Mouse (Mus musculus) stomach, embryonic 15.5 days (tissue): ENCODE measurements around the gene Hoxa10. TPM values are rescaled to one million over a fixed set of nuclear protein-coding genes. Genes with fewer than 3 reads are reported as not detected.

ENCODE experiments used
- ATAC-seq: fragments of 200-750 bp; cut with Nextera tagmentation; 2 replicates; pipeline ENCODE4 v1.8.0; 2017; ENCODE audit warnings: low read depth, moderate number of reproducible peaks, moderate TSS enrichment; ENCODE audit not compliant: insufficient read depth, low FRiP score
- H3K27ac ChIP-seq: fragments of 300-500 bp; sonication (generic); 2 replicates; pipeline ENCODE4 v1.5.1; 2015; ENCODE audit warnings: mild to moderate bottlenecking, inconsistent platforms
- H3K27me3 ChIP-seq: fragments of 300-500 bp; sonication (generic); replicated peaks from 2 replicates; pipeline ENCODE4 v1.6.1; 2015; ENCODE audit warnings: inconsistent platforms
- H3K36me3 ChIP-seq: fragments of 300-500 bp; sonication (generic); 2 replicates; pipeline ENCODE4 v1.6.1; 2015; ENCODE audit warnings: inconsistent platforms
- H3K4me1 ChIP-seq: fragments of 300-500 bp; sonication (generic); 2 replicates; pipeline ENCODE4 v1.6.1; 2015; ENCODE audit warnings: inconsistent platforms
- H3K4me2 ChIP-seq: fragments of 300-500 bp; sonication (generic); 2 replicates; pipeline ENCODE4 v1.6.1; 2015; ENCODE audit warnings: mild to moderate bottlenecking, inconsistent platforms
- H3K4me3 ChIP-seq: fragments of 300-500 bp; sonication (generic); replicated peaks from 2 replicates; pipeline ENCODE4 v1.5.1; 2015; ENCODE audit warnings: inconsistent platforms
- H3K9ac ChIP-seq: fragments of 300-500 bp; sonication (generic); 2 replicates; pipeline ENCODE4 v1.6.1; 2015; ENCODE audit warnings: inconsistent platforms
- H3K9me3 ChIP-seq: fragments of 300-500 bp; sonication (generic); 2 replicates; pipeline ENCODE4 v1.6.1; 2016; ENCODE audit warnings: inconsistent platforms
- WGBS: fragments of 180-500 bp; shearing (Covaris S2); methylation state at CpG from one replicate; pipeline ENCODE4 v1.1.7; 2015; 5-methylcytosine and 5-hydroxymethylcytosine counted together
- polyA plus RNA-seq: library from polyadenylated mRNA; unstranded; fragments of >200 nt; fragmentation: Nextera tagmentation; extraction: Ambion mirVana; gene quantifications from 2 replicates; pipeline ENCODE4 v1.2.1, GENCODE M21; 2015

The Hoxa10 gene
- polyA plus RNA-seq, 1 experiment from 2014 or later = 2.7 TPM

- no peak overlapping the region for H3K4me3 ChIP-seq
- H3K27me3 ChIP-seq = peaks cover 93% of the 10 kb centered on the region
- no peak overlapping the region for H3K4me2 ChIP-seq
- no peak overlapping the region for H3K27ac ChIP-seq
- H3K9me3 ChIP-seq = no peaks in the 10 kb centered on the region
- no peaks in the 10 kb centered on the region for H3K4me1 ChIP-seq
- ATAC-seq = no peak
- H3K9ac ChIP-seq = no peak overlapping the region
- no peaks in the 10 kb centered on the region for H3K36me3 ChIP-seq
- 2% methylated on average over 3 of the region's 3 CpGs for WGBS
These were observed 28.1 kb upstream of the Hoxa10 start for GRCm38 (mm10) chr6:52268756-52269155.

GRCm38 (mm10) chr6:52268341-52268740 is 27.7 kb upstream of the Hoxa10 start:
- Histone ChIP-seq H3K27ac (no peak overlapping the region), H3K27me3 (peaks cover 93% of the 10 kb centered on the region), H3K4me3 (no peak overlapping the region), H3K9me3 (no peaks in the 10 kb centered on the region), H3K9ac (no peak overlapping the region), H3K4me1 (no peaks in the 10 kb centered on the region), H3K36me3 (no peaks in the 10 kb centered on the region), H3K4me2 (no peak overlapping the region)
- no peak for ATAC-seq
- 10% methylated on average over 7 of the region's 7 CpGs for WGBS

- WGBS = 5% methylated on average over 3 of the region's 3 CpGs
- H3K27me3 ChIP-seq = peaks cover 92% of the 10 kb centered on the region
- no peak overlapping the region for H3K9ac ChIP-seq
- no peaks in the 10 kb centered on the region for H3K4me1 ChIP-seq
- H3K27ac ChIP-seq = no peak overlapping the region
- no peaks in the 10 kb centered on the region for H3K36me3 ChIP-seq
- H3K4me2 ChIP-seq = no peak overlapping the region
- no peak overlapping the region for H3K4me3 ChIP-seq
- no peaks in the 10 kb centered on the region for H3K9me3 ChIP-seq
- no peak for ATAC-seq
These were observed 27.0 kb upstream of the Hoxa10 start for GRCm38 (mm10) chr6:52267691-52268090.

GRCm38 (mm10) chr6:52267221-52267620 is 26.6 kb upstream of the Hoxa10 start:
- H3K9me3 ChIP-seq = no peaks in the 10 kb centered on the region
- peaks cover 92% of the 10 kb centered on the region for H3K27me3 ChIP-seq
- no peak overlapping the region for H3K4me3 ChIP-seq
- no peaks in the 10 kb centered on the region for H3K4me1 ChIP-seq
- no peak for ATAC-seq
- H3K4me2 ChIP-seq = no peak overlapping the region
- no peak overlapping the region for H3K27ac ChIP-seq
- 18% methylated on average over 5 of the region's 5 CpGs for WGBS
- no peak overlapping the region for H3K9ac ChIP-seq
- H3K36me3 ChIP-seq = no peaks in the 10 kb centered on the region

- Histone ChIP-seq H3K9me3 (no peaks in the 10 kb centered on the region), H3K4me1 (no peaks in the 10 kb centered on the region), H3K27me3 (peaks cover 95% of the 10 kb centered on the region), H3K9ac (no peak overlapping the region), H3K36me3 (no peaks in the 10 kb centered on the region), H3K4me3 (no peak overlapping the region), H3K4me2 (no peak overlapping the region), H3K27ac (no peak overlapping the region)
- ATAC-seq = no peak
- under 1% methylated on average over 9 of the region's 9 CpGs for WGBS
These were observed 26.0 kb upstream of the Hoxa10 start for GRCm38 (mm10) chr6:52266666-52266985.

- H3K27ac ChIP-seq = no peak overlapping the region
- ATAC-seq = no peak
- no peaks in the 10 kb centered on the region for H3K9me3 ChIP-seq
- WGBS = 2% methylated on average over 19 of the region's 19 CpGs
- no peaks in the 10 kb centered on the region for H3K36me3 ChIP-seq
- no peak overlapping the region for H3K9ac ChIP-seq
- H3K27me3 ChIP-seq = peaks cover 94% of the 10 kb centered on the region
- H3K4me1 ChIP-seq = no peaks in the 10 kb centered on the region
- H3K4me2 ChIP-seq = no peak overlapping the region
- H3K4me3 ChIP-seq = no peak overlapping the region
These were observed 25.4 kb upstream of the Hoxa10 start for GRCm38 (mm10) chr6:52265913-52266665.

- H3K9me3 ChIP-seq = no peaks in the 10 kb centered on the region
- peaks cover 6% of the 10 kb centered on the region; the same call in 1 of the 2 replicates for H3K4me1 ChIP-seq
- no peak overlapping the region for H3K27ac ChIP-seq
- H3K36me3 ChIP-seq = no peaks in the 10 kb centered on the region
- no peak overlapping the region for H3K9ac ChIP-seq
- H3K4me3 ChIP-seq = no peak overlapping the region
- WGBS = 3% methylated on average over 18 of the region's 18 CpGs
- peaks cover 93% of the 10 kb centered on the region for H3K27me3 ChIP-seq
- H3K4me2 ChIP-seq = no peak overlapping the region
- no peak for ATAC-seq
These were observed 24.8 kb upstream of the Hoxa10 start for GRCm38 (mm10) chr6:52265306-52265912.

GRCm38 (mm10) chr6:52264106-52264790 is 23.6 kb upstream of the Hoxa10 start:
- no peak overlapping the region for H3K4me2 ChIP-seq
- no peak for ATAC-seq
- H3K4me3 ChIP-seq = no peak overlapping the region
- H3K4me1 ChIP-seq = peaks cover 12% of the 10 kb centered on the region
- 6% methylated on average over 5 of the region's 5 CpGs for WGBS
- H3K9ac ChIP-seq = no peak overlapping the region
- H3K27me3 ChIP-seq = peaks cover 90% of the 10 kb centered on the region
- H3K27ac ChIP-seq = no peak overlapping the region
- no peaks in the 10 kb centered on the region for H3K36me3 ChIP-seq
- no peaks in the 10 kb centered on the region for H3K9me3 ChIP-seq

- peaks cover 90% of the 10 kb centered on the region for H3K27me3 ChIP-seq
- H3K27ac ChIP-seq = no peak overlapping the region
- no peaks in the 10 kb centered on the region for H3K9me3 ChIP-seq
- H3K9ac ChIP-seq = no peak overlapping the region
- WGBS = under 1% methylated on average over 6 of the region's 6 CpGs
- no peaks in the 10 kb centered on the region for H3K36me3 ChIP-seq
- H3K4me2 ChIP-seq = no peak overlapping the region
- H3K4me3 ChIP-seq = no peak overlapping the region
- peaks cover 12% of the 10 kb centered on the region for H3K4me1 ChIP-seq
- no peak for ATAC-seq
These were observed 22.6 kb upstream of the Hoxa10 start for GRCm38 (mm10) chr6:52263321-52263585.

GRCm38 (mm10) chr6:52262463-52263320 is 22.0 kb upstream of the Hoxa10 start:
- Histone ChIP-seq H3K9me3 (no peaks in the 10 kb centered on the region), H3K4me1 (peaks cover 12% of the 10 kb centered on the region), H3K4me2 (no peak overlapping the region), H3K4me3 (no peak overlapping the region), H3K27ac (no peak overlapping the region), H3K36me3 (no peaks in the 10 kb centered on the region), H3K9ac (no peak overlapping the region), H3K27me3 (peaks cover 88% of the 10 kb centered on the region)
- ATAC-seq = no peak
- WGBS = 2% methylated on average over 24 of the region's 24 CpGs

- ATAC-seq = no peak
- H3K36me3 ChIP-seq = no peaks in the 10 kb centered on the region
- no peak overlapping the region for H3K4me3 ChIP-seq
- H3K9me3 ChIP-seq = no peaks in the 10 kb centered on the region
- H3K4me2 ChIP-seq = no peak overlapping the region
- peaks cover 12% of the 10 kb centered on the region for H3K4me1 ChIP-seq
- H3K9ac ChIP-seq = no peak overlapping the region
- no peak overlapping the region for H3K27ac ChIP-seq
- WGBS = 3% methylated on average over 9 of the region's 9 CpGs
- peaks cover 86% of the 10 kb centered on the region for H3K27me3 ChIP-seq
These were observed 21.3 kb upstream of the Hoxa10 start for GRCm38 (mm10) chr6:52261751-52262462.
